Mouse (Mus musculus): Measurements from ENCODE around the gene Satb1. TPM values are rescaled to one million over a fixed set of nuclear protein-coding genes. Genes with fewer than 3 reads are reported as not detected.

The Satb1 gene
- 16.0 and 16.9 TPM in 2 replicates for polyA plus RNA-seq (2015; fragmentation: Nextera tagmentation; extraction: Ambion mirVana)

DNA sequence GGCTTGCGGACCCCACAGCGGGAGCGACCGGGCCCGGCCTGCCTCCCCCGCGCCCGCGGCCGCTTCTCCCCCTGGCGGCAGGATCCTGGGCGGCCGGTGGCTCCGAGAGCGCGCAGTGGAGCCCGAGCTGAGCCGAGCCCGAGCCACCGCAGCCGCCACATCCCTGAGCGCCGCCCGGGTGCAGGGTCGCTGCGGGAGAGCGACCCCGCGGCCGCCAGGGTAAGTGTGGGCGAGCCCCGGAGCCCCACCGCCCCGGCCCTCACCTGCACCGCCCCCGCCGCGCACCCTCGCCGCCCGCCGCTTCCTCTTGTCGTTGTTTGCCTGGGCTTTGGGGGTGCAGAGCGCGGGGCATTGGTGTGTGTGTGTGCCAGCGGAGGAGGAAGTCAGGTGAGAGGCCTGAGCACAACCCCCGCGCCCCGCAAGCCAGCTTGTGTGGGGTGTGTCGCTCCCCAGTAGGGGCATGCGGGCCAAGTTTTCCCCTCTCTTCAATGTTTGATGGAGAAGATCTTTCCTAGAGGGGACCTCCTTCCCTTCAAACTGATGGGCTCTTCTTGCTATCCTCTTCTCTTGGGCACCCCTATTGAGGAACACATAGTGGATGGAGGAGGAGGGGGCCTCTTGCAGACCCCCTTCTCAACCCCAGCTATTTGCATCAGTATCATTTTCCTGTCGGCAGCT lies at the start of gene Satb1:
Gene Satb1 (minus strand): TSS at position 391 of the 678 bp plus-strand sequence.
- Histone ChIP-seq H3K9ac (peak within 1 kb of the TSS; percentile 51), H3K4me1 (peaks cover 21% of the 10 kb centered on the region), H3K4me3 (replicated peaks) (peak within 1 kb of the TSS; percentile 66), H3K27ac (replicated peaks) (no peak within 1 kb of the TSS), H3K4me2 (replicated peaks) (peak within 1 kb of the TSS; percentile 91), H3K27me3 (peaks cover 51% of the 10 kb centered on the region), H3K9me3 (replicated peaks) (no peaks in the 10 kb centered on the region), H3K36me3 (no peaks in the 10 kb centered on the region)
- under 1% methylated on average over 51 of the region's 52 CpGs for WGBS
- ATAC-seq (ENCODE audit: insufficient number of reproducible peaks, low FRiP score, low TSS enrichment, low read depth): peak; percentile 87

DNA sequence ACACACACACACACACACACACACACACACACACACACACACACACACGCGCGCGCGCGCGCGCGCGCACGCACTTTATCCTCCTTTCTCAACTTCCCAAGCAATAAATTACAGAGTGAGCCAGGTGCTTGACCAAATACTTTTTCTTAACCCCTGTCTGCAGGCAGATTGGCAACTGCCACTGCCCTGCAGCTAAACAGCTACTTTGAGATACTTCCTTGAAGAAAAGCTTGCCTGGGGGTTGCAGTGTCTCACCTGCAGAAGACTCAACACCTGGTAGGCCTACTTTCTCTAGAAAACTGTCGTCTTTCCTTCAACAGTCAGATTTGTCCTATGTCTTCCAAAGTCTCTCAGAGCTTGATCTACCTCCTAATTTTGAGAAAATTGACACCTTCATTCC lies 49.5 kb upstream of the Satb1 start:
- Histone ChIP-seq H3K27ac (replicated peaks) (no peak overlapping the region), H3K27me3 (no peaks in the 10 kb centered on the region), H3K9me3 (replicated peaks) (no peaks in the 10 kb centered on the region), H3K4me1 (no peaks in the 10 kb centered on the region), H3K36me3 (no peaks in the 10 kb centered on the region), H3K4me3 (replicated peaks) (no peak overlapping the region), H3K9ac (no peak overlapping the region), H3K4me2 (replicated peaks) (no peak overlapping the region)
- WGBS: 85% methylated on average over 12 of the region's 12 CpGs
- ATAC-seq (ENCODE audit: insufficient number of reproducible peaks, low FRiP score, low TSS enrichment, low read depth): no peak

- no peaks in the 10 kb centered on the region for H3K9me3 ChIP-seq (replicated peaks)
- H3K4me2 ChIP-seq (replicated peaks): no peak overlapping the region
- H3K36me3 ChIP-seq: no peaks in the 10 kb centered on the region
- 83% methylated on average over 8 of the region's 8 CpGs for WGBS
- no peak overlapping the region for H3K4me3 ChIP-seq (replicated peaks)
- no peaks in the 10 kb centered on the region for H3K27me3 ChIP-seq
- no peak for ATAC-seq (ENCODE audit: insufficient number of reproducible peaks, low FRiP score, low TSS enrichment, low read depth)
- no peaks in the 10 kb centered on the region for H3K4me1 ChIP-seq
- H3K27ac ChIP-seq (replicated peaks): no peak overlapping the region
- no peak overlapping the region for H3K9ac ChIP-seq
These were observed 48.0 kb upstream of the Satb1 start for GRCm38 (mm10) chr17:51880895-51881622.

GRCm38 (mm10) chr17:51880221-51880620 lies 47.1 kb upstream of the Satb1 start:
- H3K4me3 ChIP-seq (replicated peaks): no peak overlapping the region
- no peak overlapping the region for H3K27ac ChIP-seq (replicated peaks)
- H3K36me3 ChIP-seq: no peaks in the 10 kb centered on the region
- no peak overlapping the region for H3K9ac ChIP-seq
- H3K27me3 ChIP-seq: no peaks in the 10 kb centered on the region
- H3K4me1 ChIP-seq: no peaks in the 10 kb centered on the region
- H3K9me3 ChIP-seq (replicated peaks): no peaks in the 10 kb centered on the region
- WGBS: 32% methylated on average over 9 of the region's 9 CpGs
- ATAC-seq (ENCODE audit: insufficient number of reproducible peaks, low FRiP score, low TSS enrichment, low read depth): no peak
- no peak overlapping the region for H3K4me2 ChIP-seq (replicated peaks)

DNA sequence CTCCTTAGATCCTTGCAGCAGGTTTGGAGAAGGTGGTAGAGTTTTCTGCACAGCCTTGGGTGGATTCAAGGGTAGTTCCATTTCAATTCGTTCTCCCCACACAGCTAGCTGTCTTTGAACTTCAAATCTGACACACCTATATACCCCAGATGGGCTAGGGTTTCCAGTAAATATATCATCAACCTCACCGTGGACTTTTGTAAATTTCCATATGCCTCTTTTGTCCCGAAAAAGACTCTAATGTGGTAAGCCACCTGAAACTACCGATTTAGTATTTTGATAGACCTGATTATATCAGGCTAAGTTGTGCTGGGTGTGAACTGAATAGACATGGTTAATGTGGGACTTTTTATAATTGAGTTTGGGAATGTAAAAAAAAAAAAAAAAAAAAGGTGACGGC lies 46.6 kb upstream of the Satb1 start:
- no peak overlapping the region for H3K9ac ChIP-seq
- ATAC-seq (ENCODE audit: insufficient number of reproducible peaks, low FRiP score, low TSS enrichment, low read depth): no peak
- WGBS: 68% methylated on average over 5 of the region's 5 CpGs
- H3K9me3 ChIP-seq (replicated peaks): no peaks in the 10 kb centered on the region
- H3K4me2 ChIP-seq (replicated peaks): no peak overlapping the region
- no peak overlapping the region for H3K27ac ChIP-seq (replicated peaks)
- H3K27me3 ChIP-seq: no peaks in the 10 kb centered on the region
- no peaks in the 10 kb centered on the region for H3K36me3 ChIP-seq
- H3K4me3 ChIP-seq (replicated peaks): no peak overlapping the region
- H3K4me1 ChIP-seq: no peaks in the 10 kb centered on the region

DNA sequence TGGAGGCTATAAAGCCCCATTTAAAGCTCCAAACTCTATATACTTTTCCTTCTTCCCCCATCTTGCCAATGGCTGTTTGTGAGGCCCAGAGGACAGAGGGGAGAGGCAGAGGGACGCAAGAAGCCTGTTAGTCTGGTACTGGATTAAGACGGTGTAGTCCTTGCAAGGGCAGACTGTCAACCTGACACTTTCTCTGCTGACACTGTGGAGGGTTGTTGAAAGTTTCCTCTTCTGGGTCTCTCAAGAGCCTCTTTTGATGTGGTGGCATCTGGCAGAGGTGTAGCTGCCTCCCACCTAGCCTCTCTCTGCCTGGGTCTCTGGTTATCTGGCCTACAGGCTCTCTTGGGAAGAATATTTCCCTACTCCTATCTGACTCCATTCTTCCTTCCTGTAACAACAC lies 46.1 kb upstream of the Satb1 start:
- no peak for ATAC-seq (ENCODE audit: insufficient number of reproducible peaks, low FRiP score, low TSS enrichment, low read depth)
- WGBS: 76% methylated on average over 2 of the region's 2 CpGs
- no peak overlapping the region for H3K9ac ChIP-seq
- no peak overlapping the region for H3K4me3 ChIP-seq (replicated peaks)
- H3K27ac ChIP-seq (replicated peaks): no peak overlapping the region
- no peaks in the 10 kb centered on the region for H3K36me3 ChIP-seq
- H3K4me2 ChIP-seq (replicated peaks): no peak overlapping the region
- H3K9me3 ChIP-seq (replicated peaks): no peaks in the 10 kb centered on the region
- no peaks in the 10 kb centered on the region for H3K4me1 ChIP-seq
- no peaks in the 10 kb centered on the region for H3K27me3 ChIP-seq

GRCm38 (mm10) chr17:51876471-51876870 lies 43.4 kb upstream of the Satb1 start:
- H3K9me3 ChIP-seq (replicated peaks): no peaks in the 10 kb centered on the region
- H3K4me2 ChIP-seq (replicated peaks): no peak overlapping the region
- ATAC-seq (ENCODE audit: insufficient number of reproducible peaks, low FRiP score, low TSS enrichment, low read depth): no peak
- H3K9ac ChIP-seq: no peak overlapping the region
- no peak overlapping the region for H3K27ac ChIP-seq (replicated peaks)
- H3K4me3 ChIP-seq (replicated peaks): no peak overlapping the region
- no peaks in the 10 kb centered on the region for H3K4me1 ChIP-seq
- WGBS: 87% methylated on average over 5 of the region's 5 CpGs
- no peaks in the 10 kb centered on the region for H3K36me3 ChIP-seq
- no peaks in the 10 kb centered on the region for H3K27me3 ChIP-seq

GRCm38 (mm10) chr17:51857616-51858015 lies 24.5 kb upstream of the Satb1 start:
- Histone ChIP-seq H3K27ac (replicated peaks) (no peak overlapping the region), H3K36me3 (no peaks in the 10 kb centered on the region), H3K4me2 (replicated peaks) (no peak overlapping the region), H3K9me3 (replicated peaks) (no peaks in the 10 kb centered on the region), H3K9ac (no peak overlapping the region), H3K27me3 (no peaks in the 10 kb centered on the region), H3K4me3 (replicated peaks) (no peak overlapping the region), H3K4me1 (no peaks in the 10 kb centered on the region)
- WGBS: 78% methylated on average over 4 of the region's 4 CpGs
- ATAC-seq (ENCODE audit: insufficient number of reproducible peaks, low FRiP score, low TSS enrichment, low read depth): no peak

DNA sequence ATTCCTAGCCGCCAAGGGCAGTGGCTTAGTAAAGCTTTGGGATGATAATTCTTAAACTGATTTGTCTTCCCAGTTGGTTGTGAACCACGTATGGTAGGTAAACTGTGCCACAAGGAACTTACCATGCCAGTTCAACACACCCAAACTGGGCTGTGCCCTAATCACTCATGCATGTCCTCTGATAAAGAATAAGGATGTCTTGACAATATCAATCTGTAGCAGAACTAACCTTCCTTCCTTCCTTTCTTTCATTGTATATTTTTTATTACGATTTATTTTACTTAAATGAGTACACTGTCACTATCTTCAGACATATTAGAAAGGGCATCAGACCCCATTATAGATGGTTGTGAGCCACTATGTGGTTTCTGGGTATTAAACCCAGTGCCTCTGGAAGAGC lies 23.2 kb upstream of the Satb1 start:
- Histone ChIP-seq H3K27ac (replicated peaks) (no peak overlapping the region), H3K4me2 (replicated peaks) (no peak overlapping the region), H3K36me3 (no peaks in the 10 kb centered on the region), H3K27me3 (no peaks in the 10 kb centered on the region), H3K9ac (no peak overlapping the region), H3K4me1 (no peaks in the 10 kb centered on the region), H3K4me3 (replicated peaks) (no peak overlapping the region), H3K9me3 (replicated peaks) (no peaks in the 10 kb centered on the region)
- ATAC-seq (ENCODE audit: insufficient number of reproducible peaks, low FRiP score, low TSS enrichment, low read depth): no peak
- WGBS: 79% methylated on average over 3 of the region's 3 CpGs

DNA sequence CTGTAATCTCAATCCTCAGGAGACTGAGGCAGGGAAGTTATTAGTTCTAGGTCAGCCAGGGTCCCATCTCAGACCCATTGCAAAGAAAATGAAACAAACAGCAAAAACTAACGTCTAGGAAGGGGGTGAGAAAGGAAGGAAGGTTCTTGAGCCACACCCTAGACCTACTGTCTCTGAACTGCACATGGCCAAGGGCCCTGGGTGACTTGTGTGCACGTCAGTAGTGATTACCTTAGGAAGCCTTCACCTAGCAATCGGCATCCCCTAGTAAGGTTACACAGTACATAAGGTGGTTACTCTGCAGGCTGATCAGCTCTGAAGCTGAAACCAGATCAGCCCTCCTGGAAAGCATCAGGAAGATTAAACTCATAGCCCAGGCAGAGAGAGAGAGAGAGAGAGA lies 22.2 kb upstream of the Satb1 start:
- H3K9ac ChIP-seq: no peak overlapping the region
- no peaks in the 10 kb centered on the region for H3K36me3 ChIP-seq
- no peaks in the 10 kb centered on the region for H3K27me3 ChIP-seq
- H3K4me1 ChIP-seq: no peaks in the 10 kb centered on the region
- no peaks in the 10 kb centered on the region for H3K9me3 ChIP-seq (replicated peaks)
- ATAC-seq (ENCODE audit: insufficient number of reproducible peaks, low FRiP score, low TSS enrichment, low read depth): no peak
- 73% methylated on average over 3 of the region's 3 CpGs for WGBS
- no peak overlapping the region for H3K27ac ChIP-seq (replicated peaks)
- H3K4me3 ChIP-seq (replicated peaks): no peak overlapping the region
- H3K4me2 ChIP-seq (replicated peaks): no peak overlapping the region

- H3K27me3 ChIP-seq: no peaks in the 10 kb centered on the region
- no peaks in the 10 kb centered on the region for H3K36me3 ChIP-seq
- H3K4me3 ChIP-seq (replicated peaks): no peak overlapping the region
- H3K4me1 ChIP-seq: no peaks in the 10 kb centered on the region
- H3K9me3 ChIP-seq (replicated peaks): no peaks in the 10 kb centered on the region
- WGBS: 62% methylated on average over 5 of the region's 5 CpGs
- H3K27ac ChIP-seq (replicated peaks): no peak overlapping the region
- ATAC-seq (ENCODE audit: insufficient number of reproducible peaks, low FRiP score, low TSS enrichment, low read depth): no peak
- H3K4me2 ChIP-seq (replicated peaks): no peak overlapping the region
- H3K9ac ChIP-seq: no peak overlapping the region
These were observed 20.9 kb upstream of the Satb1 start for GRCm38 (mm10) chr17:51853952-51854351.

DNA sequence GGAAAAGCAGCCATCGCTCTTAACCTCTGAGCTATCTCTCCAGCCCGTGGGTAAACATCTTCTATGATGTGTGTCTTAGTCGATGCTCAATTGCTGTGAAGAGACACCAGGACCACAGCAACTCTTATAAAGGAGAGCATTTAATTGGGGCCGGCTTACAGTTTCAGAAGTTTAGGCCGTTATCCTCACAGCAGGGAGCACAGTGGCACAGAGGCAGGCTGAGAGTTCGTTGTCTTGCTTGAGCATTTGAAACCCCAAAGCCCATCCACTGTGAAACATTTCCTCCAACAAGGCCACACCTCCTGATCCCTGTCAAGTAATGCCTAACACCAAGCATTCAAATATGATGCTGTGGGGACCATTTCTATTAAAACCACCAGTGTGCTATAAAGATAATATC lies 7.5 kb upstream of the Satb1 start:
- Histone ChIP-seq H3K9me3 (replicated peaks) (no peaks in the 10 kb centered on the region), H3K9ac (no peak overlapping the region), H3K4me3 (replicated peaks) (no peak overlapping the region), H3K27ac (replicated peaks) (no peak overlapping the region), H3K4me1 (no peaks in the 10 kb centered on the region), H3K4me2 (replicated peaks) (no peak overlapping the region), H3K36me3 (no peaks in the 10 kb centered on the region), H3K27me3 (no peaks in the 10 kb centered on the region)
- 70% methylated on average over 6 of the region's 6 CpGs for WGBS
- no peak for ATAC-seq (ENCODE audit: insufficient number of reproducible peaks, low FRiP score, low TSS enrichment, low read depth)
